ENCODE assay signal across 15 mouse cellular contexts in genomic region chr13:55985396-55985795, GRCm38 (mm10).
DNase-seq lines count a peak whose midpoint lies in the region; ATAC-seq and TF ChIP-seq lines count a peak whose summit lies in the region.
"Had no signal": no experiment of that assay in that cellular context is flagged by ENCODE, and none has a peak within 500 bp of the region (broad histone marks: within the 10 kb centered on the region; RNA-seq: fewer than 3 reads in every experiment).

No protein-coding gene starts in this region.

- no peak overlapping the region for H3K27ac ChIP-seq in heart, adult 2 months
- H3K27ac ChIP-seq in embryonic facial prominence, embryonic 13.5 days, result peak overlapping the region; percentile 64; the same call in 1 of the 2 replicates
- H3K27ac ChIP-seq in stomach, embryonic 14.5 days (ENCODE audit: low read length), result peak overlapping the region; percentile 75
- H3K27ac ChIP-seq: forebrain, embryonic 15.5 days; left cerebral cortex, adult 2 months; limb, embryonic 13.5 days had no signal

- no peaks in the 10 kb centered on the region for H3K9me3 ChIP-seq in embryonic facial prominence, embryonic 13.5 days
- H3K9me3 ChIP-seq in stomach, embryonic 14.5 days (ENCODE audit: control insufficient read depth, low read depth, low read length), result no peaks in the 10 kb centered on the region
- H3K9me3 ChIP-seq: forebrain, embryonic 15.5 days; limb, embryonic 13.5 days had no signal

- no peaks in the 10 kb centered on the region for H3K27me3 ChIP-seq in heart, adult 2 months (ENCODE audit: control insufficient read depth, insufficient read depth, low read length)
- H3K27me3 ChIP-seq in embryonic facial prominence, embryonic 13.5 days, result peaks cover 47% of the 10 kb centered on the region
- no peaks in the 10 kb centered on the region for H3K27me3 ChIP-seq in stomach, embryonic 14.5 days (ENCODE audit: control insufficient read depth, insufficient read depth, low read length)

- no peak for TF ChIP-seq POLR2A in heart, adult 2 months (IDR thresholded peaks at IDR 0.05; ENCODE audit: insufficient read depth, low read depth, low read length)

- no peaks in the 10 kb centered on the region for H3K36me3 ChIP-seq in heart, adult 2 months (ENCODE audit: control insufficient read depth, insufficient read depth, low read length)
- no peaks in the 10 kb centered on the region for H3K36me3 ChIP-seq in embryonic facial prominence, embryonic 13.5 days
- no peaks in the 10 kb centered on the region for H3K36me3 ChIP-seq in stomach, embryonic 14.5 days (ENCODE audit: control insufficient read depth, insufficient read depth, low read length)
- H3K36me3 ChIP-seq: forebrain, embryonic 15.5 days; limb, embryonic 13.5 days had no signal

- H3K4me1 ChIP-seq in heart, adult 2 months (ENCODE audit: control insufficient read depth, insufficient read depth, low read length), result no peaks in the 10 kb centered on the region
- H3K4me1 ChIP-seq in embryonic facial prominence, embryonic 13.5 days, result peaks cover 62% of the 10 kb centered on the region
- H3K4me1 ChIP-seq in stomach, embryonic 14.5 days (ENCODE audit: control insufficient read depth, insufficient read depth, low read length), result peaks cover 39% of the 10 kb centered on the region

- intact Hi-C loops in heart, adult 2 months (cut with DNase I), result no loop called here

- no peak overlapping the region for H3K4me3 ChIP-seq in heart, adult 2 months
- no peak overlapping the region for H3K4me3 ChIP-seq in embryonic facial prominence, embryonic 13.5 days
- H3K4me3 ChIP-seq in stomach, embryonic 14.5 days (ENCODE audit: low read depth, low read length), result no peak overlapping the region
- H3K4me3 ChIP-seq: forebrain, embryonic 15.5 days; left cerebral cortex, adult 2 months; limb, embryonic 13.5 days had no signal

- TF ChIP-seq EP300 in heart, adult 2 months (IDR thresholded peaks at IDR 0.05; ENCODE audit: insufficient read depth, low read depth, low read length), result no peak

- no peak for ATAC-seq in embryonic facial prominence, embryonic 13.5 days (ENCODE audit: insufficient number of reproducible peaks, insufficient read depth, low FRiP score, low TSS enrichment, low read depth)
- no peak for ATAC-seq in stomach, embryonic 14.5 days (ENCODE audit: insufficient number of reproducible peaks, insufficient read depth, low FRiP score, low read depth)
- ATAC-seq: forebrain, embryonic 15.5 days had no signal

- WGBS in heart, adult 2 months, result 35% methylated on average over 10 of the region's 10 CpGs
- 6% methylated on average over 10 of the region's 10 CpGs for WGBS in embryonic facial prominence, embryonic 13.5 days
- 14% methylated on average over 10 of the region's 10 CpGs for WGBS in stomach, embryonic 14.5 days

- peak; percentile 17 to 23 for DNase-seq in heart, adult 9 months (ENCODE audit: low spot score in 2 of 2)
- DNase-seq in heart, adult 2 months, result no peak
- peak; percentile 14 for DNase-seq in lung, postnatal 36 days
- DNase-seq in lung, postnatal 25 days (ENCODE audit: low spot score), result no peak
- no peak for DNase-seq in kidney, postnatal 4 days
- DNase-seq in adrenal gland, postnatal 4 days (ENCODE audit: low spot score in 2 of 2), result no peak
- DNase-seq: adrenal gland, postnatal 14 days; cerebellum, postnatal 14 days; gastrocnemius, postnatal 14 days; kidney, adult 9 months had no signal

- H3K9ac ChIP-seq in heart, adult 2 months (ENCODE audit: low read depth, low read length), result no peak overlapping the region
- H3K9ac ChIP-seq in embryonic facial prominence, embryonic 13.5 days, result no peak overlapping the region
- no peak overlapping the region for H3K9ac ChIP-seq in stomach, embryonic 14.5 days (replicated peaks; ENCODE audit: low read depth, low read length)
- H3K9ac ChIP-seq: forebrain, embryonic 15.5 days; limb, embryonic 13.5 days had no signal

- peak overlapping the region; percentile 38 for H3K4me2 ChIP-seq in embryonic facial prominence, embryonic 13.5 days
- H3K4me2 ChIP-seq in stomach, embryonic 14.5 days (replicated peaks; ENCODE audit: low read depth, low read length), result no peak overlapping the region; the same call in 1 of the 2 replicates
- H3K4me2 ChIP-seq: forebrain, embryonic 15.5 days; limb, embryonic 13.5 days had no signal

- no peak for TF ChIP-seq CTCF in heart, adult 2 months (IDR thresholded peaks at IDR 0.05)

- H3K79me2 ChIP-seq in heart, adult 2 months (replicated peaks; ENCODE audit: control insufficient read depth, insufficient read depth, low read length), result no peaks in the 10 kb centered on the region

Comparison
In these comparisons a context has a peak if more than half of its experiments do, and no peak if none do; other contexts are left out.
1. DNase-seq: peak in heart, adult 9 months (2 of 2) and lung, postnatal 36 days (single experiment); none in heart, adult 2 months (0 of 2), lung, postnatal 25 days (single experiment), kidney, postnatal 4 days (0 of 2) and adrenal gland, postnatal 4 days (0 of 2).